Mouse (Mus musculus) intestine, embryonic 16.5 days (tissue): ENCODE measurements at regions not wholly inside any gene's neighbourhood (a gene's known extent, or its start where the extent isn't known, plus 50 kb on each side); places are given as distances from the start of the nearest gene placed in this dataset.

Source experiments
- ATAC-seq: fragments of 200-750 bp; cut with Nextera tagmentation; 2 replicates; pipeline ENCODE4 v1.8.0; 2017; ENCODE audit warnings: moderate TSS enrichment, moderate library complexity
- H3K27ac ChIP-seq: fragments of 300-500 bp; sonication (generic); 2 replicates; pipeline ENCODE4 v1.5.1; 2014; ENCODE audit warnings: mild to moderate bottlenecking, low read length
- H3K27me3 ChIP-seq: fragments of 300-500 bp; sonication (generic); replicated peaks from 2 replicates; pipeline ENCODE4 v1.6.1; 2014; ENCODE audit warnings: low read length, control low read depth, mixed read lengths; ENCODE audit not compliant: control insufficient read depth, insufficient read depth
- H3K36me3 ChIP-seq: fragments of 300-500 bp; sonication (generic); 2 replicates; pipeline ENCODE4 v1.6.1; 2014; ENCODE audit warnings: low read length, control low read depth; ENCODE audit not compliant: control insufficient read depth, insufficient read depth
- H3K4me1 ChIP-seq: fragments of 300-500 bp; sonication (generic); 2 replicates; pipeline ENCODE4 v1.6.1; 2014; ENCODE audit warnings: low read length, control low read depth, mixed read lengths; ENCODE audit not compliant: control insufficient read depth, insufficient read depth
- H3K4me2 ChIP-seq: fragments of 300-500 bp; sonication (generic); 2 replicates; pipeline ENCODE4 v1.6.1; 2014; ENCODE audit warnings: low read depth, low read length, control low read depth
- H3K4me3 ChIP-seq: fragments of 300-500 bp; sonication (generic); 2 replicates; pipeline ENCODE4 v1.5.1; 2014; ENCODE audit warnings: mild to moderate bottlenecking, low read length
- H3K9ac ChIP-seq: fragments of 300-500 bp; sonication (generic); 2 replicates; pipeline ENCODE4 v1.6.1; 2014; ENCODE audit warnings: low read depth, low read length
- H3K9me3 ChIP-seq: fragments of 300-500 bp; sonication (generic); 2 replicates; pipeline ENCODE4 v1.6.1; 2016; ENCODE audit warnings: low read length, control low read depth; ENCODE audit not compliant: control insufficient read depth
- WGBS: fragments of 180-500 bp; shearing (Covaris S2); extraction: QIAGEN DNeasy Blood & Tissue Kit; methylation state at CpG from one replicate; pipeline ENCODE4 v1.1.7; 2014; 5-methylcytosine and 5-hydroxymethylcytosine counted together

- Histone ChIP-seq H3K4me3 (no peak overlapping the region), H3K4me1 (no peaks in the 10 kb centered on the region), H3K27me3 (no peaks in the 10 kb centered on the region), H3K9me3 (no peaks in the 10 kb centered on the region), H3K9ac (no peak overlapping the region), H3K36me3 (no peaks in the 10 kb centered on the region), H3K4me2 (0 out of 2 replicates have a peak overlapping the region, but pooled peaks have one; percentile 4), H3K27ac (peak overlapping the region; percentile 85)
- 48% methylated on average over 12 of the region's 12 CpGs for WGBS
- no peak for ATAC-seq
Measured at GRCm38 (mm10) chr17:63662251-63662650, 162.4 kb upstream of the Fbxl17 start.

- H3K27ac ChIP-seq: no peak overlapping the region
- no peaks in the 10 kb centered on the region for H3K36me3 ChIP-seq
- WGBS: 85% methylated on average over 8 of the region's 8 CpGs
- no peak overlapping the region for H3K4me2 ChIP-seq
- no peak overlapping the region for H3K4me3 ChIP-seq
- no peak for ATAC-seq
- H3K4me1 ChIP-seq: no peaks in the 10 kb centered on the region
- no peaks in the 10 kb centered on the region for H3K9me3 ChIP-seq
- no peak overlapping the region for H3K9ac ChIP-seq
- no peaks in the 10 kb centered on the region for H3K27me3 ChIP-seq
Measured at GRCm38 (mm10) chr17:63676791-63677190, 177.0 kb upstream of the Fbxl17 start.

- ATAC-seq: peak; percentile 86
- Histone ChIP-seq H3K9ac (no peak overlapping the region), H3K36me3 (no peaks in the 10 kb centered on the region), H3K4me1 (no peaks in the 10 kb centered on the region), H3K27ac (peak overlapping the region; percentile 50), H3K27me3 (no peaks in the 10 kb centered on the region), H3K9me3 (no peaks in the 10 kb centered on the region), H3K4me3 (no peak overlapping the region), H3K4me2 (no peak overlapping the region)
- WGBS: 44% methylated on average over 3 of the region's 3 CpGs
Measured at GRCm38 (mm10) chr17:63677996-63678657, 178.3 kb upstream of the Fbxl17 start.

GRCm38 (mm10) chr17:63680479-63680878, 180.7 kb upstream of the Fbxl17 start:
- no peak overlapping the region for H3K4me3 ChIP-seq
- H3K4me2 ChIP-seq: no peak overlapping the region
- H3K9ac ChIP-seq: no peak overlapping the region
- no peaks in the 10 kb centered on the region for H3K9me3 ChIP-seq
- no peaks in the 10 kb centered on the region for H3K4me1 ChIP-seq
- no peaks in the 10 kb centered on the region for H3K27me3 ChIP-seq
- H3K36me3 ChIP-seq: no peaks in the 10 kb centered on the region
- no peak for ATAC-seq
- no peak overlapping the region for H3K27ac ChIP-seq
- WGBS: 74% methylated on average over 3 of the region's 3 CpGs

- ATAC-seq: no peak
- H3K36me3 ChIP-seq: no peaks in the 10 kb centered on the region
- H3K4me3 ChIP-seq: no peak overlapping the region
- no peaks in the 10 kb centered on the region for H3K27me3 ChIP-seq
- no peak overlapping the region for H3K4me2 ChIP-seq
- H3K9ac ChIP-seq: no peak overlapping the region
- H3K9me3 ChIP-seq: no peaks in the 10 kb centered on the region
- H3K27ac ChIP-seq: no peak overlapping the region
- 70% methylated on average over 9 of the region's 9 CpGs for WGBS
- no peaks in the 10 kb centered on the region for H3K4me1 ChIP-seq
Measured at GRCm38 (mm10) chr17:63683345-63683744, 179.5 kb upstream of the Fer start.

GRCm38 (mm10) chr17:63684026-63684425, 178.8 kb upstream of the Fer start:
- Histone ChIP-seq H3K36me3 (no peaks in the 10 kb centered on the region), H3K4me2 (no peak overlapping the region), H3K27me3 (no peaks in the 10 kb centered on the region), H3K9me3 (no peaks in the 10 kb centered on the region), H3K27ac (no peak overlapping the region), H3K9ac (no peak overlapping the region), H3K4me3 (no peak overlapping the region), H3K4me1 (no peaks in the 10 kb centered on the region)
- WGBS: 74% methylated on average over 3 of the region's 3 CpGs
- no peak for ATAC-seq

GRCm38 (mm10) chr17:63685956-63686355, 176.9 kb upstream of the Fer start:
- Histone ChIP-seq H3K27me3 (no peaks in the 10 kb centered on the region), H3K9ac (no peak overlapping the region), H3K4me1 (no peaks in the 10 kb centered on the region), H3K27ac (no peak overlapping the region), H3K4me2 (no peak overlapping the region), H3K4me3 (no peak overlapping the region), H3K9me3 (no peaks in the 10 kb centered on the region), H3K36me3 (no peaks in the 10 kb centered on the region)
- no peak for ATAC-seq
- WGBS: 64% methylated on average over 4 of the region's 4 CpGs

GRCm38 (mm10) chr17:63686361-63686760, 176.5 kb upstream of the Fer start:
- no peak overlapping the region for H3K4me2 ChIP-seq
- H3K27ac ChIP-seq: no peak overlapping the region
- H3K9me3 ChIP-seq: no peaks in the 10 kb centered on the region
- H3K27me3 ChIP-seq: no peaks in the 10 kb centered on the region
- whole genome bisulfite sequencing: 70% methylated on average over 4 of the region's 4 CpGs
- no peaks in the 10 kb centered on the region for H3K4me1 ChIP-seq
- no peak overlapping the region for H3K9ac ChIP-seq
- ATAC-seq: no peak
- no peak overlapping the region for H3K4me3 ChIP-seq
- no peaks in the 10 kb centered on the region for H3K36me3 ChIP-seq

GRCm38 (mm10) chr17:63689291-63689690, 173.6 kb upstream of the Fer start:
- no peak overlapping the region for H3K4me3 ChIP-seq
- H3K36me3 ChIP-seq: no peaks in the 10 kb centered on the region
- H3K27me3 ChIP-seq: no peaks in the 10 kb centered on the region
- no peaks in the 10 kb centered on the region for H3K4me1 ChIP-seq
- no peaks in the 10 kb centered on the region for H3K9me3 ChIP-seq
- 80% methylated on average over 8 of the region's 8 CpGs for WGBS
- no peak overlapping the region for H3K4me2 ChIP-seq
- H3K9ac ChIP-seq: no peak overlapping the region
- no peak for ATAC-seq
- H3K27ac ChIP-seq: no peak overlapping the region
